Mouse (Mus musculus): Measurements from ENCODE around the gene Tmem252. TPM values are rescaled to one million over a fixed set of nuclear protein-coding genes. Genes with fewer than 3 reads are reported as not detected.

The Tmem252 gene
- polyA plus RNA-seq (2014; fragmentation: Illumina TruSeq; extraction: RNeasy Lipid Tissue Mini Kit (QIAGEN cat#74804); ENCODE audit: low read depth, low replicate concordance), result 8.1 TPM

DNA sequence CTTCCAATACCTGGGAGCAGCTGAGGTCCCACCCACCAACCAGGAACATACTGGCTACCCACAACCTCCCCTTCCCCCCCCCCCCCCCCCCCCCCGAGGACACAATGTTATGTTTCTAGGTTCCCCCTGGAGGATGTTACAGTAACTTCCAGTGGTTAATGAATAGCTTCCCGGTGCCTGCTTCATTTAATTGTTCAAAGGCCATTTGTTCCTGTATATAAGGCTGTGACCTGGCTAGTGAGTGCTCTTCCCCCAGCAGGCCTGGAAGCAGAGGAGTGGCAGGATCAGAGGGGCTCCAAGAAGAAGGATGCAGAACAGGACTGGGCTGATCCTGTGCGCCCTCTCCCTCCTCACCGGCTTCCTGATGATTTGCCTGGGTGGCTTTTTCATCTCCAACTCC lies at the start of gene Tmem252:
TSS of gene Tmem252 (plus strand) at position 247 of the 400 bp plus-strand sequence.

Other genes with a start within 250 kb of the Tmem252 start
- gene Fam122a, start 196.7 kb upstream of the Tmem252 start, polyA plus RNA-seq (2014; fragmentation: Illumina TruSeq; extraction: RNeasy Lipid Tissue Mini Kit (QIAGEN cat#74804); ENCODE audit: low read depth, low replicate concordance), result 2.7 TPM
- 5.2 TPM for gene Pip5k1b, start 118.1 kb upstream of the Tmem252 start, polyA plus RNA-seq (2014; fragmentation: Illumina TruSeq; extraction: RNeasy Lipid Tissue Mini Kit (QIAGEN cat#74804); ENCODE audit: low read depth, low replicate concordance)
- gene Pgm5, start 187.8 kb downstream of the Tmem252 start, polyA plus RNA-seq (2014; fragmentation: Illumina TruSeq; extraction: RNeasy Lipid Tissue Mini Kit (QIAGEN cat#74804); ENCODE audit: low read depth, low replicate concordance), result 10.5 TPM
- 806 TPM for gene Gm10053, start 201.7 kb downstream of the Tmem252 start, polyA plus RNA-seq (2014; fragmentation: Illumina TruSeq; extraction: RNeasy Lipid Tissue Mini Kit (QIAGEN cat#74804); ENCODE audit: low read depth, low replicate concordance)
- gene Foxd4, start 227.2 kb downstream of the Tmem252 start, polyA plus RNA-seq (2014; fragmentation: Illumina TruSeq; extraction: RNeasy Lipid Tissue Mini Kit (QIAGEN cat#74804); ENCODE audit: low read depth, low replicate concordance), result not detected